Mouse (Mus musculus) G1E-ER4 (cell line): ENCODE results near the gene Ankfy1. TPM values are rescaled to one million over a fixed set of nuclear protein-coding genes. Genes with fewer than 3 reads are reported as not detected.

Source experiments
- GATA1 ChIP-seq: IDR thresholded peaks from one replicate; pipeline ENCODE4 v1.8.0; 2012; ENCODE audit warnings: low read length, inconsistent platforms
- polyA plus RNA-seq: library from polyadenylated mRNA; stranded (reverse); fragments of >175 nt; gene quantifications from 2 replicates; pipeline ENCODE4 v1.2.3, GENCODE M21; 2012

Ankfy1 gene
- polyA plus RNA-seq, 1 experiment, result 19.2 TPM

DNA sequence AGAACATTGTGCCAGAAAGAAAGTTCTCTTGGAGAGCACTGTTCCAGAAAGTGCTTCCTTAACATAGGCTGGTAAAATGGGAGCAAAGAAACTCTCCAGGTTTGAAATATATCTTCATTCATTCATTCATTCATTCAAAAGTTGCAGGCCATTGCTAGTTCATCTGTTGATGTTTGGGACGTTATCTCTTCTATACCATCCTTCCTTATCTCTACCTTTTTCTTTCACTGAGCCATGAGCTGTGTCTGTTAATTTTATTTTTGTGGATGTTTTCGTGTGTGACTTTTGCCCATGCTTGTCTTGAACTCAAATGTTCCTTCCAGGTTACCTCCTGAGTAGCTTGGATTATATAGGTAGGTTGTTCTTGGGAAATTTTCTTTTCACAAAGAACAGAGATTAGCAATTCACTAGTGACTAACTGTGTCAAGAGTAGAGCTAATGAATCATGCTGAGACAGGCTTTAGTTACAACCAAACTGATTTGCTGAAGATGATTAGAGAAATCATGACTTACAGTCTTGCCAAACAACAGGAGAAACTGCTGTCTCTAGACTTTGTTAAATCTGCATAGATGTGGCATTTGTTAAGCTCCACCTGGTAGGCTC, 6.7 kb downstream of the Ankfy1 start:
- no peak for TF ChIP-seq GATA1

GRCm38 (mm10) chr11:72697323-72697722, 7.5 kb downstream of the Ankfy1 start:
- no peak for TF ChIP-seq GATA1

GRCm38 (mm10) chr11:72712721-72713120, 22.9 kb downstream of the Ankfy1 start:
- TF ChIP-seq GATA1, result no peak

DNA sequence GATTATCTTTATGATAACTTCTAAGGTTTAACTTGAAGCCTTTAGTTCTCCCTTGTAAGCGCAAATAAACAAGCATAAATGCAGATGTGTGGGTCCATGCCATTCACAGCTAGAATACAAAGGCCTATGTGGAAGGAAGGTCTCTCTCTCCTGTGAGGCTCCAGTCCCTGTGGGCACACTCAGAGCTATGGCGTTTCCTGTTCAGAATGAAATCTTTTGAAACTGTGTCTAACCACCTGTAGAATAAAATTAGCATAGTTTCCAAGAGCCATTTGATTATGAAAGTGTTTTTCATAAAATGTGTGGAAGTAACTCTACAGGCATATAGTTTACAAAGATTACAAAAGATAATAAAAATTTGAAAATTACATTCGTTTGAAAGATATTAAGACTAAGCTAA, 28.4 kb downstream of the Ankfy1 start:
- TF ChIP-seq GATA1, result no peak

DNA sequence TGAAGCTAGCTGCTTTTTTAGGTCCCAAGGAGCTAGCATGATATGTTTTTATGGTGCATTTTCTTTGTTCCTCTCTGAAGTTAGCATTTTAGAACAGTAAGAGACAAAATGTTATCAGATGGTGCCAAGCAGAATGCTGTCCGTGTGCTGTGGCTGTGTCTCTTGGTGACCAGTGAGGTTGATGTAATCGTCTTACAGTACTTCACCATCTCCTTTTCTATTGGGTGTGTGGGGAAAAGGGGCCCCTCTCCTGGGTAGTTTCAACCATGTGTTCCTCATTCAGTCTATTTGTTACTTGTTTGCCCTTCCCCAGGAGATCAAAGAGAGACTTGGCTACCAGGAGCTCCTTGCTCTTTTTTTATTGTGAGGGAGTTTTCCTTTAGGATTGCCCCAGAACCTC, 33.4 kb downstream of the Ankfy1 start:
- TF ChIP-seq GATA1, result no peak

DNA sequence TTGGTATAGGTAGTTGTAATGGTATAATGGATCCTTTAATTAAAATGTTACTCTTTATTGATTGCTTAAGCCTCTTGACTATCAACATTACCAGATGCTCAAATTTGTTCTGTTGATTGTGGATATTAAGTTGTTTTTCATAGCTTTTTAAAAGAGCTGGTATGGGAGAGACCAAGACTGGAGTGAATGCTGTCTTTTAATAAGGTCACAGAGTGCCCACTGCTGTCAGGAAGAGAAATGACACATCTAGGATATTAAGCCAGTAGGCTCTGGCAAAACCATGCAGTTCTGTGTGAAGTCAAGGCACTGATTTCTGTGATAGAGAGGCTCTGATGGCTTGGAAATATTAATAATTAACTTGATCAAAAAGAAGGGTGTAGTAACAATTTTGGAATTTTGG, 34.1 kb downstream of the Ankfy1 start:
- no peak for TF ChIP-seq GATA1

DNA sequence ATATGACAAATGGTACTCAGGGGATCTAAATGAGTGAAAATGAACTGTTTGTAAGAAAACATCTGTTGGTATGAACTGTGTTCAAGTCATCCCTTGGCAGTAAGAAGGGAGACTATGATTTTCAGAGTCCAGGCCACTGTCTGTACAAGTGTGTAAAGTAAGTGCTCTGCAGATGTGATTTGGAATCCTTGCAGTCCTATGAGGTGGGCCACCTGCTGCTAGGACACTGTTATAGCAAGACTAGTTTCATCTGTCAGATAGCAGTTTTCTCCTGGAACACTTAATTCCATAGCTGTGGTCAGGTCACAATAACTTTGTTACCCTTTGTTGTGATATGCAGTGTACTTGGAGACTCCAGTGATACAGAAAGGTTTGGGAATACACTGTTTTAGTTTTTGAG, 36.2 kb downstream of the Ankfy1 start:
- no peak for TF ChIP-seq GATA1

DNA sequence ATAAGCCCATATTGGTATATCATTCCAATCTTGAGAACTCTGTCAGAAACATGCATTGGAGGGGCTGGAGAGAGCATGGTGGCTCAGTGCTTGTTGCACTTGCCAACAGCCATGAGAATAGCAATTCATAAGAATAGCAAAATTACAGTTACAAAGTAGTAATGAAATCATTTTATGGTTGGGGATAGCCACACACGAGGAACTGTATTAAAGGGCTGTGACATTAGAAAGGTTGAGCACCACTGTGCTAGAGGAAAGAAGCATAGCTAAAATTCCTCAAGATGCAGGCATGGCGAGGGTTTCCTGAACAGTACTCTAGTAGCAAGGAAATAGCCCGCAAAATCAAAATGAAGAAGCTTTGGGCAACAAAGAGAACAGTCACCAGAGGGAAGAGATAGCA, 43.9 kb downstream of the Ankfy1 start:
- TF ChIP-seq GATA1, result no peak

GRCm38 (mm10) chr11:72734840-72735518, 45.2 kb downstream of the Ankfy1 start:
- TF ChIP-seq GATA1, result no peak

GRCm38 (mm10) chr11:72735519-72735860, 45.7 kb downstream of the Ankfy1 start:
- TF ChIP-seq GATA1, result no peak

GRCm38 (mm10) chr11:72736320-72736719, 46.5 kb downstream of the Ankfy1 start:
- no peak for TF ChIP-seq GATA1

- TF ChIP-seq GATA1, result no peak
These were observed 49.2 kb downstream of the Ankfy1 start for GRCm38 (mm10) chr11:72739048-72739447.

- no peak for TF ChIP-seq GATA1
These were observed 62.1 kb downstream of the Ankfy1 start for GRCm38 (mm10) chr11:72751956-72752355.

- TF ChIP-seq GATA1, result no peak
These were observed 68.5 kb downstream of the Ankfy1 start for GRCm38 (mm10) chr11:72758316-72758715.

DNA sequence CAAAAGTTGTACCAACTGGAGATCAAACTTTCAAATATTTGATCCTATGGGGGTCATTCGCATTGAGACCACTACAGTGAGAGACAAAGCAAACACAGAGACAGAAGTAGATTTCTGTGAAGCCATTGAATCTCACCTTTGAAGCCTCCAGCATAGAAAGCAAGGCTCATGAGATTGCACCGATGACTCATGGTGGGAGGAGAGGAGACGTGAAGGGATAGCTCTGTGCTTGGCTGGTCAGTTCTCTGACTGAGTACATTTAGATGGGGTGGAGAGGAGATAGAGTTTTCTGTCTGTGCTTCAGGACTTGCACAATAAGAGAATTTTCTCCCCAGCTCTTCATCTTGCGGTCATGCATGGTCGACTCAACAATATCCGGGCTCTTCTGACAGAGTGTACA, 69.8 kb downstream of the Ankfy1 start:
- no peak for TF ChIP-seq GATA1

DNA sequence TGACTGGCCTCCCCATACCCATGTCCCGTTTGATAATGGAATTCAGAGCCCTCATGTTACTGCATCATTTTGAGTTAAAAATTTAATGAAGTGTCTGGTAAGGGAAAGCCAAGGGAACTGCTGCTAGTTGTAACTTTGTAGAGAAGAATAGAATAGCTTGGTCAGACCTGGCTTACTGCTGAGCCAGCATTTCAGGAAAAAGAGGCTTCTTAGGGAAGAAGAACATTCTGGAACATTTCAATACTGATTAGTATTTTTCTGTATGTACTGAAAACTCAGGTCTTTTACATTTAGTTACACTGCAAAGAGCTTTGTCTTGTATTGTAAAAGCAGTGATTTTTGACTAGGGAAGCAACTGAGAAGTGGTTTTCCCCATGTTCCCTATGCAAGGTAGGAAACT, 71.0 kb downstream of the Ankfy1 start:
- TF ChIP-seq GATA1, result no peak

DNA sequence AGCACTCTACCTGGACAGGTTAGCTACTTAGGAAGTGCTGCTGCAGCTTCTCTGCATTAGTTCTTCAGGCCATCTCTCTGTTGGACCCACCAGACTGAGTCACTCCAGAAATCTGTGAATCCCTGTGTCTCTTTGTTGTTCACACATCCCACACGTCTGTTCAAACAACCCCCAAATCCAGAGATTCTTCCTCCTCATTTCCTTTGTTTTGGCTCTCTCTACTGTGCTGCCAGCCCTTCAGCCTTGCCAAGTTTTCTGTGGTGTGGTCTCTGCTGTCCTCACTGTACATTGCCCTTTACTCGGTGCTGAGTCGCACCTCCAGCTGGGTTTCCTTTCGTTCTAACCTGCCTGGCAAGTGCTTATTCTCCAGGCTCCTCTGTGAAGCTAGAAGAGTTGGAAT, 74.5 kb downstream of the Ankfy1 start:
- TF ChIP-seq GATA1, result no peak
